Mouse (Mus musculus) lung, postnatal 25 days (tissue): ENCODE results near the gene Slc37a1.
A peak's percentile ranks its signal among the peaks of the same experiment; 100 is the strongest.

Experiments used
- DNase-seq: peaks from one replicate; pipeline ENCODE4 v3.0.0; 2022; ENCODE audit warnings: low spot score

The Slc37a1 gene

DNA sequence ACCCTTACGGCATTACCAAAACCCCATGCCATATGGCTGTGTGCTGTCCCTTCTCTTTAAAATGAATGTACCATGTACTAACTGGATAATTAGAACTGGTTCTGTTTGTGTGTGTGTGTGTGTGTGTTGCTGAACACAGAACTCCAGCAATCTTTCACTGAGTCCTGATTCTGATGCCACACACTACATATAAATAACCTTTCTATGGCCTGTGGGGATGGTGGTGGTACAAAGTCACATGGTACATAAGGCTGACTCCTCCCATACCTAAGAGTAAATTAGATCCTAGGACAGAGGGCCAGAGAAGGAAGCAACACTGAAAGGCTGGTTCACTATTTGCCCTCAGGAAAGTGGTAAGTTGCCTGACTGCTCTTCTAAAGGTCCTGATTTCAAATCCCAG lies at the start of gene Slc37a1:
Gene Slc37a1 (plus strand): TSS at position 301 of the 400 bp plus-strand sequence.
- no peak for DNase-seq

- no peak for DNase-seq
These were observed 48.2 kb upstream of the Slc37a1 start for GRCm38 (mm10) chr17:31238234-31239020.

- DNase-seq = no peak
These were observed 45.4 kb upstream of the Slc37a1 start for GRCm38 (mm10) chr17:31241156-31241555.

GRCm38 (mm10) chr17:31242764-31243163 lies 43.8 kb upstream of the Slc37a1 start:
- no peak for DNase-seq

DNA sequence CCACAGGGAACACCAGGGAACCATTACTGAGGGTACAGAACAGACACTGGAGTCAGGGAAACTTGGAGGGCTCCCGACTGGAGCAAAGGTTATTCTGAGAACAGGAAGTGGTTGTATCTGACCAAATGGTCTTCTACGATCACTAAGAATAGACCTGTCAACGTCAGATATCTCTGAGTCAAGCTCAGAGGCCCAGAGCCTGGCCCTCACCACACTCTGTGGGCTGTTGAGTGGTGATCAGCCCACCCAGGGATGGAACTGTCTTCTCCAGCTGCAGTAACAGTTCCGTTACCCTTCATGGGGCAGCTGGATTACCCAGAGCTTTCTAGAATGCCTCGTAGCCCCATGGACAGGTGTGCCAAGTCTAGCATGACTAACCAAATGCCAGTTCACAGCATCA lies 41.3 kb upstream of the Slc37a1 start:
- no peak for DNase-seq

GRCm38 (mm10) chr17:31247144-31247543 lies 39.4 kb upstream of the Slc37a1 start:
- no peak for DNase-seq

DNA sequence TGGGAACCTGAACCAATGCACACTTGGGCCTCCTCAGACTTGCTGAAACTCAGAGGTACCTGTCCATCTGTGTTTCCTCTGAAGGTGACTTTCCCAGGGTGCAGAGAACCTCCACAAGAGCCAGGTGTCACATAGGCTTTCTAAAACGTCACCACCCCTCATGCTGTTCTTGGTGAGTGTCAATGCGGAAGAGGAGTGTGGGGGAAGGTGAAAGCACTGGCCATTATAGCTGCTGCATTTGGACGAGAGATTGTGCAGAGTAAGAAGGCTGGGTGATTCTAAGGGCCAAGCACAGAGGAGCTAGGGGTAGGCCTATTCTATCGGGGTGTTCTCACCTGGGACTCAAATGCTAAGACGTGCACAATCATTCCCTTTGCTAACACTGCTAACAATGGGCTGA lies 32.6 kb upstream of the Slc37a1 start:
- no peak for DNase-seq

GRCm38 (mm10) chr17:31254463-31254931 lies 32.1 kb upstream of the Slc37a1 start:
- peak; percentile 85 for DNase-seq

- DNase-seq = no peak
These were observed 29.4 kb upstream of the Slc37a1 start for GRCm38 (mm10) chr17:31257149-31257548.

DNA sequence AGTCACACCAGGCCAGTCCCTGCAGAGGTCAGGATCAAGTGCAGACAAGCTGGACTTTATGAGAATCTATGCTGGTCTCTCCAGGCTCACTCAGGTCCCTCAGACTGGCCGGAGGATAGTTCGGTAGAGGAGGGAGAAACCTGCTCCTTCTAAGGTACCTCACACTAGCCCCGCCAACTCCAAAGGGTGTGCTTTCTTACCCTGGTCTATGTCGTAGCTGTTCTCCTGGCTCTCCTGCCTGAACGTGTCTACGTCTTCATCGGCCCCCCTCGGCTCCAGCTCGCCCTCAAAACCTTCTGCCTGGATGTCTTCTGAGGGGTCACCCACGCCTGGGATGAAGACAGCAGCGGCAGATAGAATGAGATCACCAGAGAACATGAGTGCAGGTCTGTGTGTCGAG lies 28.7 kb upstream of the Slc37a1 start:
- no peak for DNase-seq

- DNase-seq = no peak
These were observed 28.2 kb upstream of the Slc37a1 start for GRCm38 (mm10) chr17:31258310-31258865.

DNA sequence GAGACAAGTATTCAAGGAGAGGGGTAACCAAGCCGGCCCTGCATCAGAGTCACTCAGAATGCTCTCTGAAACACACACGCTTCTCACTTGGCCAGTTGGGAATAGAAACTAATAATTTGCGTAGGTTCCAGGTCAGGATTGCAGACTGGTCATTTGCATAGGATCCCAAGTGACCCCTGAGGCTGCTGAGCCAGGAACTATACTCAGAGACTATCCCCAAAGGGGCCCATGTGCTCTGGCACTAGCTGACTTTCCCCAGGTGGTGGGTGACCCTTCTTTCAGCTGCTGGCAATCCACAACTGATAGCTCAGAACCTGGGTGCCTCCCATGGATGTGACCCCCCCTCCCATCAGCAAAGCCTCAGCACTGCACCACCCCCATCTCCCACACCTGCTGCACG lies 27.4 kb upstream of the Slc37a1 start:
- DNase-seq = no peak

DNA sequence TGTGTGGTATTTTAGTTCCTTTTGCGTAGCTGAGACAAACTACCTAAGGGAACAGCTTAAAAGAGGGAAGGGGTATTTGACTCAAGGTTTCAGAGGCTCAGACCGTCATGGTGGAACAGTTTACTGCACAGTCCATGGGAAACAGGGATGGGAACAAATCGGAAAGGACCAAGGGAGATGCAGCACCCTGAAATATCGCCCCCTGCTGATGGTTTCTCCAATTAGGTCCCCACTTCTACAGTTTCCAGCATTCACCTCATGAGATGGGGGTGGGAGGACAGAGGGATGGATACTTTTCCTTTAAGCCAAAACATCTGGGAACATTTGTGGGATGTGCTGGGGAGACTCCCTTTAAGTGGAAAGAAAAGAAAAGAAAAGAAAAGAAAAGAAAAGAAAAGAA lies 26.8 kb upstream of the Slc37a1 start:
- DNase-seq = no peak

- DNase-seq = peak; percentile 67
These were observed 26.2 kb upstream of the Slc37a1 start for GRCm38 (mm10) chr17:31260430-31260829.

GRCm38 (mm10) chr17:31261352-31261751 lies 25.2 kb upstream of the Slc37a1 start:
- DNase-seq = no peak

DNA sequence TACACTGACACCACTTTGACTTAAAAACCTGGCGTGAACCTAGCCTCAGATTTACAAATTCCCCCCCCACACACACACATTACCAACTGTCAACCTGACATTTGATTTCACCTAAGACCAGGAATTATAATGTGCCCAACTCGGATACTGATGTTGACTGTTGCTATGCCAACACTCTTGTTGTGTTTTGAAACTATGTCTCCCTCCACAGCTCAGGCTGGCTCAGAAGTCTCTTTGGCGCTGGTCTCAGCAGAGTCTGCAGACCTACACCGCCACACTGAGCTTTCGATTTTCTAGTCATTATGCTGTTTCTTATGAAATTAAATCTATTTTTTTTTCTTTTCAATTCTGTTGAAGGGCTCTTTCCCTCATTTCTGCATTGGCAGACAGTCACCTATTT lies 23.9 kb upstream of the Slc37a1 start:
- peak; percentile 53 for DNase-seq

DNA sequence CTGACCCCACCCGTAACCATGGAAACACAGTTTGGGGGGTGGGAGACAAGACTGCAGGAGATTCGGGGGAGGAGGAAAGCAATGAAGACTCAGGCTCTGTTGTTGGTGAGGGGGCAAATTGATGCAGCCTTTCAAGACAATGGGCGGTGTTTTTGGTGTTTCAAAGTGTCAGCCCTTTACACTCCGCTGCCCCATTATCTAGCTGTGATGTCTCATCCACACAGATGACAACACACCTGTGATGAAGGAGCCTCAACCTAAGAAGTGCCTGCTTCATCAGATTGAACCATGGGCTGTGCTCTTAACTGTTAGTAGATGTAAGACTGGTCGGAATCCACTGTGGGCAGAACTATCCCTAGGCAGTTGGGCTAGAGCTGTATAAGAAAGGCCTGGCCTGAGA lies 22.8 kb upstream of the Slc37a1 start:
- DNase-seq = no peak

DNA sequence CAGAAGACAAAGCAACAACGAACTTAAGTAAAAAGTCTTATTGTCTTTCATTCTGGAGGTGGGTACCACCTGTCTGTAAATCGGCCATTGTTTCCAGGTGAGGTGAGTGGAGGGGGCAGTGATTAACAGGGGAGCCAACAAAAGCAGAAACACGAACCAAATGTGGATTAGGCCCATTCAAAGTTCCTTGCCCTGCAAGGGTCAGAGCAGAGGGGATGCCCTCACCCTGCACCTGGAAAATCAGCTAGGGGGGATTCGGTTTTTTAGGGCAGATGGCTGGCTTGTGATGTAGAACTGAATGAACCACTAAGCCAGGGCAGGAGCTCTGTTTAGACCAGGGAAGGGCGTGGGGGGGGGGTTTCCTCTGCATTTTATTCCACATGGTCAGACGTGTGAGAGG lies 22.2 kb upstream of the Slc37a1 start:
- no peak for DNase-seq

GRCm38 (mm10) chr17:31265171-31265572 lies 21.4 kb upstream of the Slc37a1 start:
- DNase-seq = peak; percentile 61

DNA sequence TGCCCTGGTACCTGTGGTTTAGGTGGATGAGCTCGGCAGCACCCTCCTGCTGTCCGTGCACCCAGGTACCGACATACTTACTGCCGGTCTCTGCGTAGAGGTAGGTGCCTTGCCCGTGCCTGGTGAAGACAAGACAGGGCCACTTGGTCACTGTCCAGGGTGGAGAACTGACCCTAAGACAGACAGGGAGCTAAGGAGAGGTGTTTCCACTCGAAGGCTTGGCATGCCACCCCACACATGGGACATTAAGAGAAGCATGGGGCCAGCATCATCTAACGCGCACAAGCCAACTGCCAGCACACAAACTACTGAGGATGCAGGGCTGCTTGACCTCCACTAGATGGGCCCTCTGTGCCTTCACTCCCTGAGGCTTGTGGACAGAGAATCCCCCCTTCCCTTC lies 20.8 kb upstream of the Slc37a1 start:
- no peak for DNase-seq

DNA sequence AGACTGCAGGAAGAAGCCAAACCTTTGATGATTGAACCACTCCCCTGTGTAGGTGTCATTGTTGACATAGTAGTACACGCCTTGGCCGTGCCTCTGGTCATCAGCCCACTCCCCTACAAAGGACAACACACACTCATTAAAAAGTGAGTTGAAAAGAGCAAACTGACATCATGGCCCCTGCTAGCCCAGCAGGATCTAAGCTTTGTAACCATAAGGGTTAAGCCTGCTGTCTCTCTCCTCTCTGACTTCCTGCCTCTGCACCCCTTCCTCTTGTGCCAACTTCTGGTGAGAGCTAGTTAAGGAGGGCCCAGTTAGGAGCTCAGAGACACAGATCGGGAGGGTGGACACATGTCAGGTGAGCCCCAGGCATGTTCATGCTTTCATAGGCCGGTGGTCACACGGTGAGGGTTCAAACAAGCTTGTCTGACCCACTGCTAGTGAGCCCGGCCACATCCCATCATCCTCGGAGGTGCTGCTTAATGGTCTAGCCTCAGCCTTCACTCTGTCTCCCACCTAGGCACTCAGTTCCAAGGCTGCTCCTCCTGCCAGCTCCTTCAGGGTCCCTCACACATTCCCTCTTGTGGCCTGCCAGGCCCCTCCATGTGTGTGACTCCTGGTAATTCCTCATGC lies 20.2 kb upstream of the Slc37a1 start:
- no peak for DNase-seq

- no peak for DNase-seq
These were observed 19.5 kb upstream of the Slc37a1 start for GRCm38 (mm10) chr17:31267138-31267537.

- DNase-seq = no peak
These were observed 19.0 kb upstream of the Slc37a1 start for GRCm38 (mm10) chr17:31267603-31268002.
